Mouse (Mus musculus) urinary bladder, postnatal 14 days (tissue): ENCODE measurements at regions not wholly inside any gene's neighbourhood (a gene's known extent, or its start where the extent isn't known, plus 50 kb on each side); places are given as distances from the start of the nearest gene placed in this dataset.

Experiments used
- DNase-seq: peaks from one replicate; pipeline ENCODE4 v3.0.0; 2021; ENCODE audit warnings: low spot score

DNA sequence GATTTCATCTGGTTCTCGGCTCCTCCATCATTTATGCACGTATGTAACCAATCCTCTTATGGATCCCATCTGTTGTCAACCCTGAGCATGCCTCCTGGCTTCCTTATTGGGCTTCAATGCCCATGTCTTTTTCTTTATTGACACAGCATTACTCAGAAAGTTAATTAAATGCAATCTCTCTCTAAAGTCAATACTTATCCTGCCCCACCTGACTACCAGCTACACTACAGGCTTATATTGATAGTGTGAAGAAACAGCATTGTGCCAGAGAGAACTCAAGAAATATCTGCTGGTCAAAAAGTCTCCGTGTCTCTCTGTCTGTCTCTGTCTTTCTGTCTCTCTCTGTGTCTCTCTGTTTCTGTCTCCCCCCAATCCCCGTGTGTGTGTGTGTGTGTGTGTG, 194.7 kb upstream of the Rfx3 start:
- no peak for DNase-seq

DNA sequence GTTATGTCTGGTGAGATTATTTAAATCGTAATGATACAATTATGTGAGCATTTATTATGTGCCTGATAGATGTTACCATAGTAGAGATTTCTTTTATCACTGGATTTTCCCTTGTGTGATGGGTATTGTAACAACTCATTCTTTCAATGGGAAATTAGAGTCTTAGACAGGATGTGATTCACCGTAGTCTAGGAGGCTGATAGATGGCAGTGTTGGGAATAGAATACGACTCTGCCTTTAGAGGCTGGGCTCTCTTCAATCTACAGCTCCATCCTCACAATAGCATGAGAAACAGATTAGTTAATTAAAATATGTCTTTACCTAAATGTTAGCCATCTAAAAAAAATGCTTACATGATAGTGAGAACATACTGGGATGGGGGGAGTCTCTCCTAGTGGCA, 192.8 kb upstream of the Rfx3 start:
- no peak for DNase-seq

DNA sequence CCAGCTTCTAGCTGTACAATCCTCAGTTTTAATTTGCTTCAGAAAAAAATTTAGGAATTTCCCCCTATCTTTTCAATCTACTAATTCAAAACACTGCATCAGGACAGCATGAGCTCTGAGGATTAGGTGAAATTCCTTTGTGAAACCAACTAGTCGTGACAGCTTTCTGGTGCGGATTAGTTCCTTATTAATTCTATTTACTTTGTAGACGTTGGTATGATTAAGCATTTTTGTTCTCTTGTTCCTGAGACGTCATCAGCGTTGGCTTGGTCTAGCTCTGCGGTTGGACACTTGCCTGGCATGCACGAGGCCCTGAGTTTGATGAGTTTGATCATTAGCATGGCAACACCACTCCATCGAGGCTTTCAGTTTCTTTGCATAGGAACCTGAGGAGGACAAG, 188.4 kb upstream of the Rfx3 start:
- DNase-seq = no peak

DNA sequence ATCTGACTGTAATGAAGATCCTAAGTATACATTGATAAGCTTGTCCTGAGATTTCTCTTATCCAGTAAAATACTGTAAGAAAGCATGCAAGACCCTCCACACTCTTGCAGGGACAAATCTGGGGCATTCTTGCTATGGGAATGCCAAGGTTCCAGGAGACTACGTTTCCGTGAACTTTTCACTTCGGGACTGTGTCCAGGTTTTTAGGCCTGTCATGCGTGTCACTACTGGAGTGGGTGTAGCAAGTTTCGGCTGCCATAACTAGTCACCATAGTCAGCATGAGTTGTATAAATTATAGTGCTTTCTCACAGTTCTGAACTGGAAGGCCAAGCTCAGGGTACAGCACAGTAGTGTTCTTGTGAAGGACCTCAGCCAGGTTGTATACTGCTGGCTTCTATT, 185.9 kb upstream of the Rfx3 start:
- no peak for DNase-seq

DNA sequence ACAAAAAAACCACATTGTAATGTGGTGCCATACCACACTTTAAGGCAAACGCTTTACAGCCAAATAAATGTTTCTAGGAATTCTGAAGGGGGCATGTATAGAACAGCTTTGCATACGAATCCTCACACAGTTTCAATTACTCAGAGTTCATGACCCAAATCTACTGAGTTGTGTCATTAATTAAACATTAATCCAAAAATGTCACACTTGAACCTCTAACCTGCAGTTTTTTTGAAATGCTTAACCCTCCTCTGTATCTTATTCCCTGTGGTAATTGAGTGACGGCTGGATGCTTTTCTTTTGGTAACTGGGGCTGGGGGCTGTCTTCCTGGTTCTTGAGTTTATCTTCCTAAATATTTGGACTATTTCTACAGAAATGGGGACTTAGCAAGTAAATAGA, 181.3 kb upstream of the Rfx3 start:
- DNase-seq = no peak

DNA sequence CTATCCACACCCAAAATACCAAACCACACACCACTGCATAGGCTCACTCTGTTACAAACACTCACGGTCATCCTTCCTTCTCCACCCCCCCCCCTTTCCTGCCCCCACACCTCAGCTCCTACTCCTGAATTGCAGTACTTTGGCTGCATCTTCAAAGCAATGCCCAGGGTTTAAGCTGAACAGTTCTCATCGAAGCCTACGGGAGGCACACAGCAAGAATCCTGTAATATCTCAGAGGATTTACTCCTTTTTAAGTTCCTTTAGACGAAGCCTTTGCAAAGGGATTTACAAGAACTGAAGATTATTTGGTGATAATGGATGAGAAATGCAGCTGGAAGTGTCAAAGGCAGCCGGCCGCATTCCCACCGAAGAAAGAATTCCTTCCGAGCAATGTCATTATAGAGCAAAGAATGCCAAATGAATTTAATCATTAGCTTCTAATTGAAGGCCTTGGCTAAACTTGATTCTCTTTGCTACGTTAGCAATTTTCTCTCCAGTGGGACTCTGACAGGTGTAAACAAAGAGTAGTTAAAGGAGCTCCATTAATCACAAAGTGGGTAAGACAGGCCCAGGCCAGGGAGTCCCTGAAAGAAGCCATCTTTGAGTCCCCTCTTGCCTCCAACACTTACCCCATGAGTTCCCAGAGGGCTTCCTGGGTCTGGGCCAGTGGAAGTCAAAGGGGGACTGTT, 180.6 kb upstream of the Rfx3 start:
- no peak for DNase-seq

DNA sequence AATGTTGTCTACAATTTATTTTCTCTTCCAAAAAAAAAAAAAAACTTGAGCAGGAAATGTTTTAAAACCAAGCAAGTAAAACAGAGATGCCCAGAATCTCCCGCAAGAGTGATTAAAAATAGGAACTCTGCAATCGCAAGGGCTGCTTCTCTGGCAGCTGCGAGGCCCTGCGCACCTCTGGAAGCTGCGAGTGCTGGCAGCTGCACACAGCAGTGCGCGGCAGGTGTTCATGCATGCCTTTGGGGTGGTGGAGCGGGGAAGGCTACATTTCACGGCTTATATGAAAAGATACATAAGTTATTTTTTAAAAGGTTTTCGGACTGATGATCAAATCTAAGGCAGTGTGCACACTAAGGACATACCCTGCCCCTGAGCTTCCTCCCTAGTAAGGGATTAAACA, 179.3 kb upstream of the Rfx3 start:
- DNase-seq = no peak

DNA sequence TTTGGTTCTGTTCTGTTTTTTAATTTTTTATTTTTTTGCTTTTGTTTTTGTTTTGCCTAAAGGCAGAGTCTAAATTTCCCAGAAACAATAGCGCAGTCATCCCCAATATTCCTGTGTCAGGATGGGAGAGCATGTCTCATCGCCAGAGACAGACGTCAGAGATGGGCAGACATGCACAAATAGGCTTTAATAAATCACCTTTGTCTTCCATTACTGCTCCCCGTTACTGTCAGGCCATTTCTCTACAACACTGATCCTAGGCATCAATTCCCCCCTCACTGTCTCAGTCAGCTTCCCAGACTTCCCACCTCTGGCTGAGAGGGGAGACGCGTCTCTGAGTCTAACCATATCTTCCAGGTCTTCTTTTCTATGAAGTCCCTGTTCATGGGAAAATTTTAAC, 177.4 kb upstream of the Rfx3 start:
- no peak for DNase-seq

DNA sequence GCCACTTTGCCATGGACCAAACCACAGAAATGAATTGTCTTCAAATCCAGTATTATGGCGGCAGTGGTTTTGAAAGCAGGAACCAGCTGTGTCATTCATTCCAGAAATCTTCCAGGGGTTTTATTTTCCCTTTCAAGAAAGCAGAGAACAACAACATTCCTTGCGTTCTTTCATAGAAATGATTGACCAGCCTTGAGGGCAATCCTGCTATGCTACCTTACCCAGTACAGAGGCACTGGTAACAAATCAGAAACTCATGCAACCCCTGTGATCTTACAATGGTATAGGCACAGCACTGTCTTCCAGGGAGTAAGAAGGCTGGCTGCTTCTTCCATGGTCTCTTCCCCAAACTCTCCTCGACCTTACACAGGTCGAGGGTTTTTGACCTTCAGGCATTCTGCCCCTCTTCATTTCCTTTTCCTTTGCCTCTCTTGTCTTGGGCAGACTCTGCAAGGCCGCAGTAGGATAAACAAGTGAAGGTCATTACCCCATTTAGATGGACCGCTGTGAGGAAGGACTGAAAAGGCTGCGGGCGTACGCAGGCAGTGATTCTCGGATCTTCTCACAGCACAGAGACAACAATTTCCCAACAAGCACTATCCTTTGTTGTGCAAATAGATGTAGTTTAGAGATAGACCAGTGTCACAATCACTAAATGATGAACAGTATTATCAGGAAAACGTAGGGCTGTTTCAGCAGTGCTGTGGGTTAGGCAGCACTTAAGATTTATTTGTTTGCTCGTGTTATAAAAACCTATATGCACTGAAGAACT, 171.6 kb upstream of the Rfx3 start:
- DNase-seq = no peak

DNA sequence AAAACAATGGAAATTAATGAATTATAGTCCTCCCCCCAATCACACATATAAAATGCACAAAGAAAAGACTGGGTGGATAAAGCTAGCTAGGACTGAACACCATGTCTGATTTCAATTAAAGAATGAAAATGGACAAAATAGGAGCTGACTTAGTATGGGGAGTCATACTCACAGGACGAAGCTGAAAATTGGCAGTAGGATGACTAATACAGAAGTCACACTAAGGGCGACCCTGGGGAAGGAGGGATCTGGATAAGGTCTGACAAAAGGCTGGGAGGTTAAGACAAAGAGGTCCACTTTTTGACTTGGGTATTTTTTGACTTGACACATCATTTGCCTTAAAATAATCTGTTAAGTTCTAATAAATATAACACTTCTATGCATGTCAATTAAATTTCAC, 170.2 kb upstream of the Rfx3 start:
- no peak for DNase-seq

DNA sequence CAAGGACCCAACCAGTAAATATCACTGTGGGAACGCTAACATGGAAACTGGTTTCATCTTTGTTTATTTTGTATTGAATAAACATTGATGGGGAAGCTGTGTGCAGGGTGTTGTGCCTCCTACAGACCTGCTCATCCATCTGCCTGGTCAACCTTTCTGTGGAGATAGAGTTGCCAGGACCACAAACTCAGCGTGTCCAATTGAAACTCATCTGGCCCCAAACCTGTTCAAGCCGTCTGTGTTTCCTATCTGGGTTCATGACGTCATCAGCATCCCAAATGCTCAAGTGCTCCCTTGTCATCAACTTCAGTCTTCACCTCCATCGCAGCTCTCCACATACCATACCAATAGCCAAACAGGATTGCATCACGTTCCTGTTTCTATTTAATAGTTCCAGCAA, 167.1 kb upstream of the Rfx3 start:
- DNase-seq = no peak

DNA sequence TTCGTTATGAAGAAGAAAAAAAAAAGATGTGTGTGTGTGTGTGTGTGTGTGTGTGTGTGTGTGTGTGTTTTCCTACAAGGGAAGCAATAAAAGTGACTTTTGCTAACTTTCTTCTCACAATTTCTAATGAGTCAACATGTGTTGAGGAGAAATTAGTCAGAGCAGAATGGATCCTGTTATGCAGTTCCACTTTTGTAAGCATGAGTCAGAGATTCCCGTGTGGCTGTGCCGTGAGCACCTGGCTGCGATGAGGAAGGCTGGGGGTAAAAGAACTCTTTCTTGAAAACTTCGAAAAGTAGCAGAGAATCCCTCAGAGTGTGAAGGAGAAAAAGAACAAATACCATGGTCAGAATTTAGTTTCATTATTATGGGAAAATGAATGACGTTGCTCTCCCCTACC, 165.9 kb upstream of the Rfx3 start:
- no peak for DNase-seq

DNA sequence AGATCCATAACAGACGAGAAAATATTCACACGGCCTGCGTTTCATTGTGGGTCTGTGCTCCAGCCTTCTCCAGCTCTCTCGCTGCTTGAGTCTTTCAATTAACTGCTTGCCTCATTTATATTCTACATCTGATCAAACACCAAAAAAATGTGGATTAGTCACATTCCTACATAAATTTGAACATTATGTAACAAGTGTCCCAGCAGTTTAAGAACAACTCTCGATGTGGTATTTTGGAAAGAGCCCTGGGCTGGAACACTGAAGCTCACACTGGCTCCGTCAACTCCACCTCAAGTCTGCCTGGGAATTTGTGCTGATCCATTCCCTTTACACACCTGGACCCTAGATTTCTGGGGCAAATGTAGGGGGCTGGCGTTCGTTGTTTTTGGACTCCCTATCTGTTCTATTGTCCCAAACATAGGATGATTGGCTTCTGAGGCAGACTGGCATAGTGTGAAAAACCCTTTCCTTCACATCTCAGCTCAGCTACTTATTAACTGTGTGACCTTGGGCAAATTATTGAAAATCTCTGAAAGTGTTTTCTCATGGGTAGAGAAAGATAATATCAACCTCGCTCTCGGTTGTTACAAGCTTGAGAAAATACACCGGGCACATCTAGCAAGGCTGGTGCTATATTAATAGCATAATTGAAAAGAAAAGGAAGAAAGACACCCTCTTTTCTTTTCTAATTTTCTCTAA, 161.0 kb upstream of the Rfx3 start:
- DNase-seq = no peak

DNA sequence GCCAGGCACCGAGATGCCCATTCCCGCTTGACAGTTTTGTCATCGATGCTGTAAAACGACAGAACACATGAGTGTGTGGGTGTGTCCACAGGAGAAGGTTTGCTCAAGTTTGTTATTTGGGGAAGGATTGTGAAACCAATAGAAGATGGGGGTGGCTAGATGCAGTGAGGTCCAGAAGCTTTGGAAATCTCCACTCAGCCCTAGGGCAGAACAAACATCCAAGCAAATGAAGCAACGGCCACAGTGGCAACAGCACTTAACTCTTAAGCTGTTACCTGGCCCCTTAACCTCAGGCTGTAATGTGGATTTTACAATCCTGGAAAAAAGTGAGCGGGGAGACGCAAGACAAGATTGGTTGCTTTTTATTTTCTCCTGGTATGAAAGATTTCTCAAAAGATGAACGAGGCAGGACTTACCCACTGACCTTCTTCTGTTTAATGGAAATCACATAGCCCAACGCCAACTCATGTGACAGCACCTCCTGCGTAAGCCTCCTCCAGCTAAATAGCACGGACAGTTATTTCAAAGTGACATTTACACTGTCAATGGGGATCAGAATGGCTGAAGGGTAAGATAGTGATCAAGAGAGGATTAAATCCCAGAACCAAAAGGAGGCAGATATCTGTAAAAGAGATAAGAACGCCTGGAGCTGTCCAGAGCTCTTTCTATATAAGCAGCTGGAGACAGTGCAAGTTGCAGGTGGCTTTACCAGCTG, 156.6 kb upstream of the Rfx3 start:
- DNase-seq = no peak

DNA sequence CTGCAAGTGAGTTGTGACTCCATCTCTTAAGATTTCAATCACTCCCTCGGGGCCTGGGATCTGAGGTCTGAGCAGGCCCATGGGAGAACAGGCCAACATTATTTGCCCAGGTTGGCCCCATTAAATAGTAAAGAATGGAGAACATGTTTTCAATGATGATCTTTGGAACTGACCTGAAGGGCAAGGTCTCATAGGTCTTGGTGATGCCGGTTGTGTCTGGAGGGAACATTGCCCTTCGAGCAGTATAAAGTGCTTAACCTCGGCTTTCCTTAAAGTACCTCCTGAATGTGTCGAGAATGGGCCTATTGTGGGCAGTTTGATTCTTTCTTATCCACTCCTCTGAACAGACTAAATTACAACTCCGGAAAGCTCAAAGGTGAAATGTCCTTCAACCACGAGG, 155.7 kb upstream of the Rfx3 start:
- no peak for DNase-seq

DNA sequence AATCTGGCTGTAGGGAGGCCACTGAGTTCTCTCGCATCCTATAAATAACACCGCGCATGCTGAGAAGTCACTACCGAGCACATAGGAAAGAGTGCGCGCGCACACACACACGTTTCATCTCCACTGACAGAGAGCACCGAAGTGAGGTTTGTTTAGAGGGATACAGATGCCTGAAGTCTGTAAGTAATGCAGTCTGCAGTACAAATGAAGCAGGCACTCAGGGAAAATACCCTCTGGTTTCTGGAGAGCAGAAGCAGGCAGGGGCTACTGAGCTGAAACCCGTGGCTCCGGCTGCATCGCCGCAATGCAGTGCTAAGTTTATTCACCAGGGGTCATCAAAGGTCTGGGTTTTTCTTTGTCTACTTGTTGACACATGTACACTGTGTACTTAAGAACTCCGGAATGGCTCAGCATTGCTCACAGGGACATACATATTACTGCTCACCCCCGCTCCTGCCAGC, 155.0 kb upstream of the Rfx3 start:
- DNase-seq = peak; percentile 58

DNA sequence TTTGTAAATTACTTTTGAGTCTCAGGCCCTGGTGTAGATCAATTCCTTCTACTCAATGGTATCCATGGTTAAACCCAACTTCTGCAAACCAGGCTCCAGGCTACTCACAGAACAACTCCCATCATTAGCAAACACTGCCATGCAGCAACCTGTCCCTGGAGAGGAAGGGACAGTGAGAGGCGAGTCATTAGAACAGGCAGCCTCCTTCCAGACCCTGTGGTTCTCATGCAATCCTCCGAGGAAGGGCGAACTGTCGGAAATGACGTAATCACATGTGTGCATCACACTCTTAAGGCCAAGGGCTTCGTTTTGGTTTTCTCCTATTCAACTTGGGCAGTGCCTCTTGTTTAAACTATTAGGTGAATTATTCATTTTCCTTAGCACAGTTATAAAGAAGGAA, 152.2 kb upstream of the Rfx3 start:
- no peak for DNase-seq

DNA sequence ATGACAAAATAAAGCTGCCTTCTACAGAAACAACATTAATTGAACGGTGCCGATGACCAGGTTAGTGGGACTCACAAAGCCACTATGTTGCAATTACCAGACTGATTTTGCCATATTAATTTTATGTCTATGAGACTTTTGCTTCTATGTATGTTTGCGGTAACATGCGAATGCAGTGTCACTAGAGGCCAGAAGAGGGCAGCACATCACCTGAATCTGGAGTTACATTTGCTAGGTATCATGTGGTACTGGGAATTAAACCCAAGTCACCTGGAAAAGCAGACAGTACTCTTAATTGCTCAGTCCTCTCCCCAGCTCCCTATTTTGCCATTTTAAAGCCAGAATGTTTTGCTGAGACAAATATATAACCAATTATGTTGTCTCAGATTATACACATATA, 149.6 kb upstream of the Rfx3 start:
- DNase-seq = no peak

DNA sequence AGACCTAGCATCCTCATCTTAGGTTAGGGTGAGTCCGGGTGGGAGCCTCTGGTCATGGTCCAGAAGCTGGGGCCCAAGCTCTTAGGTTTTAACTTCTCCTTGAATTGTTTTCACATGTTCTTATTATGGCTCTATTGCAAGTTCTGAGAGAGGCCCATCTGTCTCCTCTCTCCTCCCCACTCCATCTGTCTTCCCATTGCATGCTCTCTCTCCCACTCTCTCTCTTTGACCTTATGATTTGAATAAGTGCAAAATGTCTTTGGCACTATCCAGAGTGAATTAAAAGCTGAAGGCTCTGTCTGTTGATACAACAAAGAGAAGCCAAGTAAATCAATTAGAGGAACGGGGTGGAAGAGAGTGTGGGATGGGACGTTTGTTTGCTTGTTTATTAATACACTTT, 146.2 kb upstream of the Rfx3 start:
- no peak for DNase-seq

DNA sequence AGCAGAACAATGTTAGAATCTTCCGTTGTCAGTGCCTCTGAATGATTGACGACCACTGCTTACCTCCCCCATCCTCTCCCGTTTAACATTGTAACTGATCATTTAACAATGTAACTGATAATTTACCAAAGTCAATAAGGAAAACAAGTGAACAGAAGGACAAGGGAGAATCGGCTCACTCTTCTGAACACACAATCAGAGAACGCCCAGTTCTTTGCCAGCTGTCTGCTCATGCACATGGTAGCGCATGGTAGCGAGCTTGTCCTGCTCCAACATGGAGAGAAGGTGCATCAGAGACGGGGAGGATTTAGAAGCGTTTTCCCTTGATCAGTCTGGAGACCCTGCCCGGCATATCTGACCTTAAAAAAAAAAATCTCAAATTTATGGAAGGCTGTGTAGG, 126.6 kb upstream of the Rfx3 start:
- no peak for DNase-seq

DNA sequence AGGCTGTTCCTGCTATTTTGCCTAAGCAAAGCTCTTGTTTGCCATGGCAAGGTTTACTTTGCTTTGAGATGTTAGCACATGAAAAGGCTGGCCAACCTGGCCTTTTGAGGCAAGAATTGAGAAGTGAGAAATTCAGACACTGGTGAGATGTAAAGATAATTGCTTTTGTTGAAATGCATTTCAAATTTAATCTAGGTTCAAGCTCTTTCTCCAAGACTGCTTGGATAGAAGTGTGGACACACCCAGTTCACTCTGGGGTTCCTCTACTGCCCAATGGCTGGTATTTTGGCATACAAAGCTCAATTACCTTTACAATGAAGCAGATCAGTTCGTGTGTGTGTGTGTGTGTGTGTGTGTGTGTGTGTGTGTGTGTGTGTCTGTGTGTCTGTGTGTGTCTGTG, 123.8 kb upstream of the Rfx3 start:
- no peak for DNase-seq

DNA sequence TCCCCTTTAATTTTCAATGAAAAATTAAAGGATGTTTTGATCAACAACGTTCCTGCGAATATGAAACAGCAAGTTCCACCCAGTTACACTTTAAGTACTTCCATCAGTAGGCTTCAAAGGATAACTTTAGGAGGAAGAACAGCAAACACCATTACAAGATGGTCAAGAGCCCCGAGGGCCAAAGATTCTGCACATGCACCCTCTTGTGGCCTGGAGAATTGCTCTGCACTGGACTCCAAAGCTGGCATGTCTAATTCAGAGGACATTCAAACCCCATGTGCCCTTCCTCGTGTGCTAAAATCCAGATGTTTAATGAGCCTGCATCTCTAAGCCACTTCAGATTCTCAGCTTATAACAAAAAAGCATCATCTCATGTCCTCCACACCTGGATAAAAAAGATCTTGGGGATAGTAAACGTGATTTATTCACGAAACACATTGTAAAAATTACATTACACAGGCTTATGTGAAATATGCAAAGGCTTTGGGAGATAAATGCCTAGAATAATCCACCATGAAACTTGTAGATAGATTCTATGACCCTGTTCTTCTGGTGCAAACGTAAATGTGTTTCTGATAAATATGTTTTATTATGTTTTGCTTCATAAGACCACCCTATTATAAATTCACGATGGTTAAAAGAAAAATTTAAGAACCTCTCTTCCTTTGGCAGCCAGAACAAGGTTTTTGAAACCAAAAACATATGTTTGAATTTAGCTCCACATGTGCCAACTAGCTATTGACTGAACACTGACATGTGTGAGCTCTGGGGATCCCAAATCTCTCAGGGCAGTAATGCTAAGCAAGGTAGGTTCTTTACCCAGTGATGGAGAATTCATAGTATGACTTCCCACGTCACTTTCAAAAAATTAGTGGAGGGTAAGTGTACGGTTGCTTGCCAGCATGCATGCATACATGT, 100.6 kb upstream of the Rfx3 start:
- no peak for DNase-seq
